Mouse (Mus musculus) cerebellum, postnatal 36 days (tissue): ENCODE measurements at regions not wholly inside any gene's neighbourhood (a gene's known extent, or its start where the extent isn't known, plus 50 kb on each side); places are given as distances from the start of the nearest gene placed in this dataset.
"Not testable (repeated sequence)": the region's sequence is repeated elsewhere in the genome, so short reads cannot be mapped to it uniquely, and the experiment has no call there.

Experiments used
- DNase-seq, 2 experiments: peaks; one replicate each; pipeline ENCODE4 v3.0.0; 2021 to 2022; ENCODE audit warnings: mixed read lengths in 2 of 2

DNA sequence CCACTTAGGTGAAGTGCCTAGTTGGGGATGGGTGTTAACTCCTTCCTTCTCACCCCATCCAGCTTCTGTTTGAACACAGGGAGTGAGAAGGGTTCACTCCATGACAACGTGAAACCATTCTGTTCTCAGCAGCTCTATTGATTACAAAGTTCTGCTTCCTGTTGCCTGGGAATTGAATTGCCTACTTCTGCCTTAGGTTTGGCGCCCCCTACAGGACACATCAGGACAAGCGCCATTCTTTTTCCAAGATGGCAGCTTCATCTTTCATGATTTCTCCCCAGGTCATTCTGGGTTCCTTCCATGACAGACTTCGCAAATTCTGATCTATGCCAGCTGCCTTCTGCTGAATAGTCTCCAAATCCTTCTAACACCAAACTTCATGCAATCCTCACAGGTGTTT, 371.5 kb downstream of the Lrig3 start:
- DNase-seq = no peak

DNA sequence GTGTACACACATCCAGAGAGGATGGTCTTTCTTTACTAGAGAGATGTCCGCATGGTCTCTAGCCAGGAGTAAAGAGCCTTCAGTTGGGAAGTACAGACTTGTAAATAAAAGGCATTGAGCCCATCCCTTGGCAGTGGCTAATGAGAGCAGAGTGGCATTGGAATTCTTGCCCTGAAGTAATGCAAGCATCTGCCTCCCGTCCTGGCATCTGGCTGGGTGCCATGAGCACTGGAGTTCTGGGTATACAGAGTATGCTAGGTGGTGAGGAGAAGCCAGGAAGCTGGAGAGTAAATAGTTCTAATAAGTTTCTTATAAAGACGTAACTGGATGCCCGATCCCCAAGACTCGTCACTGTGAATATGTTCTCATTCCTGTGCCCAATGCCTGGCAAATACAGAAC, 367.8 kb downstream of the Lrig3 start:
- peak in 1 of 2 experiments; percentile 9 for DNase-seq

DNA sequence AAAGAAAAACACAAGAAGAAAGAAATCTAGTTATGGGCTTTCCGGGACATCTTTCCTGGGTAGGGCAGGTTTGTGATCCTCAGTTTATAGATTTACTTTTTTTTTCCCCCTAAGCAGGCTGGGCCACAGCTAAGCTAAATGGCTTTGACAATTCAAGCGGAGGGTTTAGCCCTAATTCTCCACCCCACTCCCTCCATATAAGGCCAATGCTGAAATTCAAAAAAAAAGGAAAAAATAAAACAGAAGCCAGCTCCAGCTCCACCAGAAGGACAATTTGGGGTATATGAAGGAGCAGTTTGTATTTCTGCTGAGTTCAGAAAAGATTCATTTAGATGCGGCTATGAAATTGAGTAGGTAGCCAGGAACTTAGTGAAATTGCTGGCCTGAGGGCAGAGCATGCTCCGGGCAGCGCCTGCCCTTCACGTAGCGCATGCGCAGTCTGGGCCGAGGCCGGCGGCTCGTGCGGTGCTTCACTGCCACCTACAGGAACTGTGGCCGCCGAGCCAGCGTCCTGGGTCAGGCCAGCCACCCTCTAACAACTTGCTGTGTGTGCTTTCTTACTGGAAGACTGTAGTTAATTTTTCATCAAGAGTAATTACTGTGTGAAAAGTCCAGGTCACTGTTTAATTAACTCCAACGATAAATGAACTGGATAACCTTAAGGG, 364.5 kb downstream of the Lrig3 start:
- DNase-seq = peak; percentile 88 to 89

DNA sequence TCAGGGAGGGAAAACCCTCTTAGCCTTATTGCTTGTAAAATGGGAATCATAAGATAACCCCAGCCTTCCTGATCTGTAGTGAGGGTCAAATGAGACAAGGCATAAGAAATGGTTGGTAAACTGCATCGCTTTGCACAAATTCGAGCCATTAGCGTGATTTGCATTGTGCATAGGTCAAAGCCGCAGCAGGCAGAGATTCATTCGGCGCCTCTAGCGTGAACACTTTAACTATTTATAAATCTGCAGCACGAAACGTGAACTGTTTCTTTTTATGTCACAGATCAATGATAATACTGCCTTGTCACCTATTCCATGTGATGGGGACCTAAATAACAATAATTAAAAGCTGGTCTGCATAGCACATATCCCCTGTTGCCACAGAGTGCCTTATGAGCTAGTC, 354.9 kb downstream of the Lrig3 start:
- DNase-seq = no peak

DNA sequence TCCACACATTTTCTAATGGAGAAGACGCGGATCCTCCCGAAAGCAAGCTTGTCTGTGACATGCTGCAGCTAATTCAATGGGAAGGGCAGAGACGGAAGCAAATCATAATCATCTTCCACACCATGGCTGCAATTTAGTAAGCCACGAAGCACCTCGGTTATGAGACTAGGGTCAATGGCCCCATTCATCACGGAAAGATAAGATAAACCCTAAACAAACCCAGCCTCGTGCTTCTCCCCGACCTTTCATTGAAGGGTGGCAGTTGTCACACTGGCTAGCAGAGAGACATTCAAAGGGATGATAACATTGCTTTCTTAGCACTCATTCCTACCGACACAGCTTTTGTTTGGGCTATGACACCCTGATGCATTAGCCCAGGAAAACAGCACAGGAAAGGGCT, 353.8 kb downstream of the Lrig3 start:
- DNase-seq = no peak

DNA sequence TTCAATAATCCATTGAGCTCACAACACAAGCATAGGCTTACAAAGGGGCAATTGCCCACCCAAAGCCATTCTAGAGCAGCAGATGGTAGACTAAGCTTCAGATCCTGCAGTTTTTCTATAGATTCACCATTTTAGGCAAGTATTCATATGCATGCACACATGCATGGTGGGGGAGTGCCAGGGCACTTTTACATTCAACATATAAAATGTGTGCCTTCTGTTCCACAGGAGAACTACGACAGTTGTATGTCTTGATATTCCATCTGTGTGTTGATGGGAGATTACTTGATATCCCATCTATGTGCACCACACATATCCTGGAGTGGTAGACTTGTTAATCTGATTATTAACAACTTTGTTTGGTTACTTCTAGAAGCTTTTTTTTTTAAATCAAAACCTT, 334.0 kb downstream of the Lrig3 start:
- no peak for DNase-seq

DNA sequence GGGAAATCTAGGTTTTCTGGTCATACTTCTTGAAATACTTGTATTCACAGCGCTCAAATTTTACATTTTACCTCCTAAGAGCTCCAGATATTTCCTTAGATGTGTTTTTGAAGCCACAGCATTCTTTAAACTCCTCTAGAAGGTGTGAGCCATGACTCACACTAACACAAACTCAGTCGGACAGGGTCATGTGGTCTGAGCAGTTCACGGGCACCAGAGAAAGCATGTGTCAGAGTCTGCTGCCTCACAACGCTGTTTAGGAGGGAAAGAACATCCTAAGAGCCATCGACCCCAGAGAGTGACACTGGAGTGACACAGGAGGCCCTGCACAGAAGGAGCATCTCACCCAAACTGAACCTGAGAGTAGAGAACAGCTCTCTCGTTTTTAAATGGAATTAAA, 332.2 kb downstream of the Lrig3 start:
- DNase-seq = no peak

DNA sequence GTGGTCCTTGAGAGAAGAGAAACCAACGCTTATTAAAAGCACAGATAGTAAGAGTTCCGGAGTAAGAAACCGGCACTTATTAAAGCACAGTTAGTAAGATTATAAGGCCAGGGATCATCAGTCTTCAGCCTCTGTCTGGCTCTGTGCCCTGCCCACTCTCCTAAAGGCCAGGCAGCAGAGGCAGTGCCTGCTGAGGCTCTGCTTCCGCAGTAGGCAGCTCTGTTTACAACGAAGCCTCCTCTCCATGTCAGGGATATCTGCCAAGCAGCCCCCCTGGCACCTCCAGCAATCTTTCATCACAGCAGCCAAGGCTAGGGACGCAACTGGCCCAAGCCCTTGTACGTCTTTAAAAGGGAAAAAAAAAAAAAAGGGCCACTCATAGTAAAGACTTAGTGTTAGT, 329.9 kb downstream of the Lrig3 start:
- DNase-seq = no peak

DNA sequence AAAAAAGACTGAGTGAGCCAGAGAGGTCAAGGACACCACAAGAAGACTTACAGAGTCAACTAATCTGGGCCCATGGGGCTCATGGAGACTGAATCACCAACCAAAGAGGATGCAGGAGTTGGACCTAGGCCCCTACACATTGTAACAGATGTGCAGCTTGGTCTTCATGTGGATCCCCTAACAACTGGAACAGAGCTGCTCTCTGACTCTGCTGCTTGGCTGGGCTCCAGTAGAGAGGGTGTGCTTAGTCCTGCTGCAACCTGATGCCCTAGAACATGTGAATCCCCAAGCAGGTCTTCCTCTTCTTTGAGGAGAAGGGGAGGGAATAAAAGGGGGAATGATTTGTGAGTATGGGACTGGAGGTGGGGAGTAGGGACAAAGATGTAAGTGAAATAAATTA, 325.8 kb downstream of the Lrig3 start:
- no peak for DNase-seq

DNA sequence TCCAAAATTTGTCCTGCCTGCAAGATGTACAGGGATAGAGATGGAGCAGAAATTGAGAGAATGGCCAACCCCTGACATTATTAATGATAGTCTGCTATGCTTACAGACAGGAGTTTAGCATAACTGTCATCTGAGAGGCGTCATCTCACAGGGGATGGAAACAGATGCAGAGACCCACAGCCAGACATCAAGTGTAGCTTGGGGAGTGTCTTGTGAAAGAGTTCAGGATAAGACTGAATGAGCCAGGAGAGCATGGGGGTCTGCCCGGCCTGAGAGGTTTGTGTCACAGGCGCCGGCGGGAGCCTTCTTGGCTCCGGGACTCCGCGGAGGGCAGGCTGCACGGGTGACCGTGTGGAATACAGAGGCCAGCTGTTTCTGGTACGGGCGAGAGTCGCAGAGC, 319.1 kb downstream of the Lrig3 start:
- DNase-seq = not testable (repeated sequence)

DNA sequence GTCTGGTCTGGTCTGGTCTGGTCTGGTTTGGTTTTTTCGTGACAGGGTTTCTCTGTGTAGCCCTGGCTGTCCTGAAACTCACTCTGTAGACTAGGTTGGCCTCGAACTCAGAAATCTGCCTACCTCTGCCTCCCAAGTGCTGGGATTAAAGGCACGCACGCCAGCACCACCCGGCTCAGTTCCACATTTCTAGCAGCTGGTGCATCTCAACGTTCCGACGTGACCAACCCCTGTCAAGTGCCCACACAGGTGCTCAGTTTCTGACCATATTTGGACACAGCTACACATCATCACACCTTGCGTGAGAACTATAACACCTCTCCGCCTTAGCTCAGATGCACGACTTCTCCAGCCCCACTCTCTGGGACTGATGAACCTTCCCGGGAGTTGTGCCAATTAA, 304.4 kb downstream of the Lrig3 start:
- no peak for DNase-seq

DNA sequence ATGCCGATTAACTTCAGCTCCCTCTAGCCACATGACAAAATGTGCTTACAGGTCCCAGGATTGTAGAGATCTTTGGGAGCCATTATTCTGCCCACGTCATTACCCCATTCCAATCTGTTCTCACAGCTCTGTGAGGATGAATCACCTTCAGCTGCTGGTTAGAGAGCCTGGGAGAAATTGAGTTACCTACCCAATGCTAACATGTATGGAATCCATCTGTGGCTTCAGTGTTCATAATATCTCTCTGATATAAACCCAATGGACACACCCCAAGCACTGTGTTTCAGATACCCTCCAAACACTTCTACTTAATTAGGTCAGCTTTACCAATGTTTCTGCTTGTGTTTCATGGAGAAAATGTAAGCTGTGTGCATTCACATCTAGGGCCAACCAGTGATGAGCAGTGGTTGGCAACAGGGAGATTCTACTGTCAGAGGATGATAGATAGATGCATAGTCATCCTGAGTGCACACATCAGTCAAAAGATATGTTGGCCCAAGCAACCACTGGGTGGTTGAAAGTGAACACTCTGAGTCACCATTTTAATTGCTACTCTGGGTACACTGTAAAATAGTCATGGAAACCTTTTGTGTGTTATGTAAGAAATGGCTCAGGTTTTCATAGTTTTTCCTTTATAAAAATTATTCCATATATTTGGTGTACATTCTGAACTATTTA, 301.5 kb downstream of the Lrig3 start:
- no peak for DNase-seq

DNA sequence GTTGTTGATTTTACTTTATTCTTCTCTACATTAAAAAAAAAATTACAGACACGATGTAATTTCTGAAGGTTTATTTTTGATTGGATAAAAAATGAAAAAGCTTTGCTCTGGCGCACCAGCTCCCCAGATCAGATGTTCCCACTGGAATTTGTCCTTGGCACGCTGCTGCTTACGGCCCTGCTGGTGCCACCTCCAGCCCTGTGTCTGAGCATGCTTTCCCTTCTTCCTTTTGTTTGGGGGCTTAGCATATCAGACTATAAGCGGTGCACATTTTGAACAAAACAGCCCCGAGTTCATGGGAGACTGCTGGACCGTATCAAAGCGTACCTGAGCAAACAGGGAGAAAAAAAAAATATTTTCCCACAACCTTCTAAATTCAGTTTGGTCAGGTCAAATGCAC, 291.2 kb downstream of the Lrig3 start:
- no peak for DNase-seq

DNA sequence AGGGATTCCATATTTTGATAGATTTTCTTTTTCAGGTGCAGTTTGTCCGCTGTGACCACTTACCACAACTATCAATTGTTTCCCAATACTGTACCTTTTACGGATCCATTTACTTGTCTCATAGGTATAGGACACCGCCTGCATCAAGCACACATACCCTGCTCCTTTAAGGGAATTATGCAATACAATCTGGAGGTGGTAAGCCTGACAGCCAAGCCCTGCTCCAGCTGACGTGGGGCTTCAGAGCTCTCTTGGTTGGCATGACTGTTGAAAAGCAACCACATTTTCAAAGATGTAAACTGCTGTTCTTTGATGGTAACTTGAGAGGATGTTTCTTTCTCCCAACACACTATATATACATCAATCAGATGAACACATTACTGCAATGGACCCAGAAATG, 288.2 kb downstream of the Lrig3 start:
- no peak for DNase-seq

DNA sequence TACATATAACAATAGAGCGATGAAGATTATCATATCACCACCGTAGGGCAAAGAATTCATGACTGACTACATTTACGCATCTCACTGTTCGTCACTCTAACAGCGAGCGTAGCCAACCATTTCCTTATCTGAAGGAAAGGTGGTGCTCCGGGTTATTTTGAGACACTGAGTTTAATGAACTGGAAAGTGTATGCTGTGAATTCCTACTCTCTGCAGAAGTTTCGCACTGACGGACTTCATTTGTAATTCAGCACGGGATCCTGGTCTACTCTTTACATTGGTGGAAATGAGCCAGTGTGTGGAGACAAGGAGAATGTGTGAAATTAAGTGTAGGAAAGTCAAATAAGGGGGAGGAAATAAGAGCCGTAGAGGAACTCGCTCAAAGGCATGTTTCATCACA, 283.2 kb downstream of the Lrig3 start:
- DNase-seq = no peak

DNA sequence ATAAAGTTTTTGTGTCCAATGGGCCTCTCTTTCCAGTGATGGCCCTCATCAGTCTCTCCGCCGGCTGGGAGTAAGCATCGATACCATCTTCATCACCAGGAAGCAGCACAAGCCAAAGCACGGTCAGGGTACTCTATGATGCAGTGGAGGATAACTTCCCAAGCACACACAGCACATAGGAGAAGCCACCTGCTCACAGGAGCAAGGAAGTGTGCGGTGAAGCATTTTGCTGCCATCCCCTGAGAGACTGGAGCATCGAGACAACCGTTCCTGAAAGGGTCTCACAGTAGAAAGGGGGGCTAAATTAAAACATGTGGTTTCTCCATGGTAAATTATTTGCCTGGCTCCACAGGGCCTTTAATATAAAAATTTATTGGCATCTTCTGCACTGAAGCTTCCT, 277.1 kb downstream of the Lrig3 start:
- no peak for DNase-seq

DNA sequence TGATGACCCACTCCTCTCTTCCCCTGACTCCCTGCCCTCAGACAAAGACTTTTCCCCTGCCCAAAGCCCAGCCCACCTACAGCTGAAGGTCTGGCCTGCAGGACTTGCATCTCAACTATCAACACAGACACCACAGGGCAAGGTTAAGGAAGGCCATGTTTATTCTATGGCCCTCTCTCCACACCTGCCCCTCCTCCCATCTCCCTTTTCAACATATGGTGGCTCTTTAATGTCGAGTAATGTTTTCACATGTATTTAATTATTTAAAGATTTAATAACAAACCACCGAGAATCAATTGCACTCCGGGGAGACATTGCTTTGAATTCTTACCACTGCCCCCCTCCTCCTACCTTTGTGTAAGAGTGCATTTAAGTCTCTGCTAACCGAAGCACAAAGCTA, 273.6 kb downstream of the Lrig3 start:
- no peak for DNase-seq
